Mouse (Mus musculus) pancreas, adult 10 weeks (tissue): Measurements from ENCODE around the gene Rfx2. TPM values are rescaled to one million over a fixed set of nuclear protein-coding genes. Genes with fewer than 3 reads are reported as not detected.

Experiments used
- polyA plus RNA-seq: library from polyadenylated mRNA; stranded (reverse); fragments of 350-450 nt; fragmentation: Illumina TruSeq; extraction: RNeasy Lipid Tissue Mini Kit (QIAGEN cat#74804); gene quantifications from one replicate; pipeline ENCODE4 v1.2.3, GENCODE M21; 2015; ENCODE audit warnings: low read depth, low replicate concordance; ENCODE audit not compliant: insufficient read depth

Rfx2 gene
- polyA plus RNA-seq: 2.0 TPM

DNA sequence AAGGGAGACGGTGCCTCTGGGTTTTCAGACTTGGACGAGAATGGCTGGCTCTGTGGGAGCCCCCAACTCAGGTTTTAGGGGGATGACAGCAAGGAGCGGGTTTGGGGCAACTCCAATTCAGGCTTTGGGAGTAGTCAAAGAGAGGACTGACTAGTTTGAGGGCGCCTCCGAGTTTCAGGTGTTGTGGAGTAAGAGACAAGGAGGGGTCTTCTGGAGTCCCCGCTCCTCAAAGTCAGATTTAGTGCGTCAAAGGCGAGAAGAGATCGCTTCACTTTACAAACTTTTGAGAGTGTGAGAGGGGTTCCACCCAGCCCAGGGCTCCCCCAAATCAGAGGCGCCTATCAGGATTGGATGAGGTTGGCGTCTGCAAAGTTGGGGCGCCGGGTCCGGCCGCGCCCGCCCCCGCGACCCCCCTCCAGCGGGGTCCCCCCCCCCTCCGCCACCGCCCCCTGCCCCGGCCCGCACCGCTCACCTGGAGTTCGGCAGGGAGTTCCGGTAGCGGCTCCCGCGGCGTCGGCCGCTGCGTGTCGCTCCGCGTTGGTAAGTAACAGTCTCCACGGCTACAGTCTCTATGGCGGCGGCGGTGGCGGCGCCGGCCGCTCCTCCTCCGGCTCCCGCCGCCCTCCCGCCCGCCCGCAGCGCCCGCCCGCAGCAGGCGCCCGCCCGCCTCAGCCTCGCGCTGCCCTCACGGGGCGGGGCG lies at the start of gene Rfx2:
Rfx2 (minus strand) TSS at position 603 of the 700 bp plus-strand sequence.

DNA sequence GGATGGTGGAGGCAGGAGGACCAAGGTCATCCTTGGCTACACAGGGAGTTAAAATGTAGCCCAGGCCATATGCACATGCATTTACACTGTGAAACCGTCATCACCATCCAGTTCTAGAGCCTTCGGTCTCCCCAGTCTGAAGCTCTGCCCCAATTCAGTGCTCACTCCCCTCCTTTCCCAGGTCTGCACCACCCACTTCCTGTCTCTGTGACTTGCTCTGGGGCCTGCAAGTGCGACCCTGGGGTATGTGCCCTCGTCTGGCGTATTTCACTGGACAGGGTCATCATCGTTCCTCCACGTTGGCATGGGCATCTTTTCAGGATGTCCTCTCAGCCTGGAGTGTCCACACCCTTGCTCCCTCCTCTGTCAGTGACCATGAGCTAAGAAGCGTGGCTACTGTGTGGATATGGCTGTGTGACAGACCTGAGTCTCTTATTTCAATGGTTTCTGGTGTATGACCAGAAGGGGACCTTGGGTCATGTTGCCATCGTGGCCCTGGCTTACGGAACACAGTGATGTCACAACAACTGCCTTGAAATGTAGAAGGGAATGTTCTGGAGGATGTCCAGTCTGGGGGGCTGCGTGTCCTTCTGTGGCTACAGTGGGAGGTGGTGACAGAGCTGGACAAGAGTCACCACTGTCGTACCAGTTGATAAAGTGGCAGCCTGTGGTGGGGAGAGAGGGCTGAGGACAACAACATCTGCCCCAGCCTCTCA lies 44.3 kb upstream of the Rfx2 start, which contains the start of gene 1700061G19Rik:
1700061G19Rik (plus strand) TSS at position 542 of the 716 bp plus-strand sequence.

DNA sequence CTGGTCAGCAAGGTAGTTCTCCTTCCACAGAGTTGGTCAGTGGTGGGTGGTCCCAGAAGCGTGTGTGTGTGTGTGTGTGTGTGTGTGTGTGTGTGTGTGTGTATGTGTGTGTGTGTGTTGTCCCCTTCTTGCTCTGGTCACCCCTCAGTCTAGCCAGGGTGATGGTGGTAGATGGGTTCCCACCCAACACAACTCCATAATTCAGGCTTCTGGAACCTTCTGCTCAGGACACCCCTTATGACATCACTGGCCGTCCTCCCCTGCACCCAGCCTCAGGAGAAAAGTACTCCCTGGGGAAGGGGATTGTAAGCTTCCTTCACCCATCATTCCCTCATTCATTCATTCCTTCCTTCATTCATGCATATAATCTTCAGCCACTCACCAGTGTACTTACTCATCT lies 43.4 kb upstream of the Rfx2 start, which contains the start of gene Acsbg2:
Acsbg2 (minus strand) TSS at position 211 of the 400 bp plus-strand sequence.

DNA sequence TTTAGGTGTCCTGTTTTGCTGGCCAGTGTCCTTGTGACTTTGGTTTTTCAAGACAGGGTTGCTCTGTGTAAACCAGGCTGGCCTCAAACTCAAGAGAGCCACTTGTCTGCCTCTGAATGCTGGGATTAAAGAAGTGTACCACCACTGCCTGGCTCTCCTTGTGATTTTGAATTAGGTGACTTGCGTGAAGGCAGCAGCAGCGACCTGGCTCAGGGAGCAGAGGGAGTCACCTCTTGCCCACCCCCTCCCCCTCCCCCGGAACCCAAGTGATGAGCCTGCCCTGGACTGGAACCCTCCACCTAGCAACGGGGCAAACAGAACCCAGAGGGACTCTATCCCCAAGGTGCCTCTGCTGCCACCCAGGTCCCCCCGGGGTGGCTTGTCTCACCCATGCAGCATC lies 60.9 kb downstream of the Rfx2 start, which contains the start of gene Prr22:
Prr22 (plus strand) TSS at position 301 of the 400 bp plus-strand sequence.

DNA sequence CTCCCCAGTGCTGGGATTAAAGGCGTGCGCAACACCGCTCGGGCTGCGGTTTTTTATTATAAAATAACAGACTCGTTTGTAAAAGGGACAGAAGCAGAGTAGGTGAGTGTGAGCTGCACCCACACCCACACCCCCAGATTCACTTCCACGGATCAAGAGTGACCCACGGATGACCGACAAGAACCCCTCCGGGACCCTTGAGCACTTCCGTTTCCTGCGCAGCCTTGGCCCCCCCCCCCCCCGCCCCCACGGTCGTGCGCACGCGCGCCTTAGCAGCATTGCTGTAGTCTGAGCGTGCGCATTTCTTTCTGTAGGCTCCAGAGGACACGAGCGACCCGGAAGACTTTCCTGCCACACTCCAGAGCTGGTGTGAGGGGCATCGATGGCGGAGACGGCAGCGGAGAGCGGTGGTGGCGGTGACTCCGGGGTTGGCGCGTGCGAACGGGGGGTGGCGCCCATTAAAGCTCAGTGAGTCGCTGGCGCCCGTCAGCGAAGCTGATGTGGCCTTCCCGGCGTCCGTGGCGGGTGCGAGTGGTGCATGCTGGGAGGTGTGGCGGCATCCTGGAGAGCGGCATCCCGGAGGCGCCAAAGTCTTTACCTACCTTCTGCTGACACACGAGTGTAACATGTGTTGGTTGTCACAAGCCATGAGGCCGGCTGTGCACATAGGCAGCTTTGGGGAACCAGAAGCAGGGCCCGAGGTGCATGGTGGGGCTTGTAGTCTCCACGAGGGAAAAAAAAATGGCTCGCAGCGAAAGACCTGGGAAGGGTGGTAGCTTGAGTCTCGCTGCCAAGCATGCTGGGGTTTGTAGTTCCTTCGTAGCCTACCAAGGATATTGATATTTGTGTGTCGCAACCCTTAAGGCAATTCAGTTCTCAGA lies 66.1 kb downstream of the Rfx2 start, which contains the start of gene Dus3l:
Dus3l (plus strand) TSS at position 284 of the 881 bp plus-strand sequence.

DNA sequence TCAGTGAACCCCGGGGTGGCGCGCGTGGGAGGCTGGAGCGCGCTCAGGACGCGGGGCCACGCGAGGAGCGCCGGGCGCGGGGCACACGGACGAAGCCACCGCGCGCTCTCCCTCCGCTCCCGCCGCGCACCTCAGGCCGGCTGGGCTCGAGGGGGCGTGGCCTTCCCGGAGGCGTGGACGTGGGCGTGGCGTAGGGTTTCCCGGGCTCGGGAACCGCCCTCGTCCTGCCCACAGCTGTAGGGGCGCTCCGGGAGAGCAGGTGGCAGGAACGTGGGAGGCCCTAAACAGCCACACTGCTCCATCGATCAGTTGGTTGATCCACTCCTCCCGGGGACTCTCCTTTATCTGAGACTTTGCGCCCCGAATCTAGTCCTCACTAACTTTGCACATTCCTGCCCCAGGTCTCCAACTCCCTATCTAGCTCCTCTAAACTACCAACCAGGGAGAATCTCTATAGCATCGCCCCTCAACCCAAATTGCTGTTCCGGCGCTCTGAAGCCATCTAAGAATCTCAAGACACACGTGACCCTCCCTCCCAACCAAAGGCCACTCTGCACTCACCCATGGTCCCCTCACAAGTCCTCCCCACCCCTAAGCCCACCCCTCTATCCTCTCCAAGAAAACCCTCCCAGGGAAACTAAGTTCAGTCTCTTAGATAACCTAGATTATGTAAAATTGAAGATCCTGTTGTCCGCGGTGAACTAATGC lies 73.2 kb downstream of the Rfx2 start, which contains the start of gene Nrtn:
Nrtn (minus strand) TSS at position 115 of the 708 bp plus-strand sequence.

Other genes starting within 250 kb of the Rfx2 start
- gene Safb2, start 246.4 kb downstream of the Rfx2 start, polyA plus RNA-seq: 77.0 TPM
- 55.8 TPM for gene Safb, start 246.2 kb downstream of the Rfx2 start, polyA plus RNA-seq
- gene 2410015M20Rik, start 221.2 kb downstream of the Rfx2 start, polyA plus RNA-seq: 41.6 TPM
- gene Rpl36, start 217.6 kb downstream of the Rfx2 start, polyA plus RNA-seq: 608 TPM
- 10.3 TPM for gene Lonp1, start 204.1 kb downstream of the Rfx2 start, polyA plus RNA-seq
- gene Catsperd, start 202.9 kb downstream of the Rfx2 start, polyA plus RNA-seq: 1.2 TPM
- gene Ranbp3, start 157.7 kb downstream of the Rfx2 start, polyA plus RNA-seq: 21.7 TPM
- gene Ndufa11, start 113.2 kb downstream of the Rfx2 start, polyA plus RNA-seq: 59.4 TPM
- gene Vmac, start 113.0 kb downstream of the Rfx2 start, polyA plus RNA-seq: 9.3 TPM
- gene Nrtn, start 73.5 kb downstream of the Rfx2 start, polyA plus RNA-seq: 3.2 TPM
- 13.9 TPM for gene Dus3l, start 66.3 kb downstream of the Rfx2 start, polyA plus RNA-seq
- not detected for gene Prr22, start 60.8 kb downstream of the Rfx2 start, polyA plus RNA-seq
- gene Acsbg2, start 43.4 kb upstream of the Rfx2 start, polyA plus RNA-seq: not detected
- gene 1700061G19Rik, start 44.5 kb upstream of the Rfx2 start, polyA plus RNA-seq: not detected
- 6.3 TPM for gene Mllt1, start 104.4 kb upstream of the Rfx2 start, polyA plus RNA-seq
- not detected for gene Acer1, start 151.1 kb upstream of the Rfx2 start, polyA plus RNA-seq
- gene Clpp, start 159.3 kb upstream of the Rfx2 start, polyA plus RNA-seq: 19.7 TPM
- gene Alkbh7, start 166.3 kb upstream of the Rfx2 start, polyA plus RNA-seq: 10.0 TPM
- gene Pspn, start 169.0 kb upstream of the Rfx2 start, polyA plus RNA-seq: not detected
- 7.4 TPM for gene Gtf2f1, start 180.3 kb upstream of the Rfx2 start, polyA plus RNA-seq
- gene Gm17949, start 180.5 kb upstream of the Rfx2 start, polyA plus RNA-seq: not detected
- gene Khsrp, start 200.5 kb upstream of the Rfx2 start, polyA plus RNA-seq: 14.1 TPM
- gene Slc25a41, start 210.6 kb upstream of the Rfx2 start, polyA plus RNA-seq: not detected
- gene Crb3, start 228.1 kb upstream of the Rfx2 start, polyA plus RNA-seq: 20.0 TPM
- gene Slc25a23, start 228.8 kb upstream of the Rfx2 start, polyA plus RNA-seq: 15.4 TPM
- gene Dennd1c, start 247.5 kb upstream of the Rfx2 start, polyA plus RNA-seq: 3.3 TPM